Mouse (Mus musculus): ENCODE measurements around the gene Tmprss6. TPM values are rescaled to one million over a fixed set of nuclear protein-coding genes. Genes with fewer than 3 reads are reported as not detected.

Gene Tmprss6
- polyA plus RNA-seq, 1 experiment = 0.39 TPM

GRCm38 (mm10) chr15:78401921-78402320 lies 66.5 kb downstream of the Tmprss6 start:
- no peaks in the 10 kb centered on the region for H3K36me3 ChIP-seq (ENCODE audit: control insufficient read depth, insufficient read depth, low read length)
- TF ChIP-seq POLR2A (IDR thresholded peaks at IDR 0.05; ENCODE audit: control insufficient read depth, extremely low read depth, insufficient read depth, low read length, poor library complexity) (no peak), CTCF (IDR thresholded peaks at IDR 0.05; ENCODE audit: borderline replicate concordance, control insufficient read depth, extremely low read depth, insufficient read depth, low read length, poor library complexity) (no peak)
- no peak overlapping the region for H3K27ac ChIP-seq (ENCODE audit: control insufficient read depth, insufficient read depth, low read length)
- 76% methylated on average over 4 of the region's 4 CpGs for WGBS
- peaks cover 19% of the 10 kb centered on the region for H3K4me1 ChIP-seq (replicated peaks; ENCODE audit: control insufficient read depth, insufficient read depth, low read length)
- H3K27me3 ChIP-seq (ENCODE audit: control insufficient read depth, insufficient read depth, low read length) = no peaks in the 10 kb centered on the region
- no peak for DNase-seq
- no peak overlapping the region for H3K4me3 ChIP-seq (ENCODE audit: control insufficient read depth, insufficient read depth, low read length)

GRCm38 (mm10) chr15:78401345-78401744 lies 67.1 kb downstream of the Tmprss6 start:
- WGBS = 70% methylated on average over 6 of the region's 6 CpGs

GRCm38 (mm10) chr15:78395478-78395962 lies 72.9 kb downstream of the Tmprss6 start, which contains the start of gene Tex33:
Gene Tex33 (minus strand): TSS chr15:78395912.
- Histone ChIP-seq H3K4me1 (replicated peaks; ENCODE audit: control insufficient read depth, insufficient read depth, low read length) (peaks cover 6% of the 10 kb centered on the region), H3K36me3 (ENCODE audit: control insufficient read depth, insufficient read depth, low read length) (no peaks in the 10 kb centered on the region), H3K27me3 (ENCODE audit: control insufficient read depth, insufficient read depth, low read length) (no peaks in the 10 kb centered on the region), H3K4me3 (ENCODE audit: control insufficient read depth, insufficient read depth, low read length) (no peak within 1 kb of the TSS), H3K27ac (ENCODE audit: control insufficient read depth, insufficient read depth, low read length) (no peak within 1 kb of the TSS)
- no peak for DNase-seq
- 95% methylated on average over 8 of the region's 8 CpGs for WGBS
- TF ChIP-seq CTCF (IDR thresholded peaks at IDR 0.05; ENCODE audit: borderline replicate concordance, control insufficient read depth, extremely low read depth, insufficient read depth, low read length, poor library complexity) (no peak), POLR2A (IDR thresholded peaks at IDR 0.05; ENCODE audit: control insufficient read depth, extremely low read depth, insufficient read depth, low read length, poor library complexity) (no peak)

More at GRCm38 (mm10) chr15:78401345-78401744, 67.1 kb downstream of the Tmprss6 start:
- TF ChIP-seq POLR2A (IDR thresholded peaks at IDR 0.05; ENCODE audit: control insufficient read depth, extremely low read depth, insufficient read depth, low read length, poor library complexity) = no peak
- TF ChIP-seq CTCF (IDR thresholded peaks at IDR 0.05; ENCODE audit: borderline replicate concordance, control insufficient read depth, extremely low read depth, insufficient read depth, low read length, poor library complexity) = no peak
- no peak for DNase-seq
- Histone ChIP-seq H3K4me1 (replicated peaks; ENCODE audit: control insufficient read depth, insufficient read depth, low read length) (peaks cover 19% of the 10 kb centered on the region), H3K27ac (ENCODE audit: control insufficient read depth, insufficient read depth, low read length) (no peak overlapping the region), H3K4me3 (ENCODE audit: control insufficient read depth, insufficient read depth, low read length) (no peak overlapping the region), H3K36me3 (ENCODE audit: control insufficient read depth, insufficient read depth, low read length) (no peaks in the 10 kb centered on the region), H3K27me3 (ENCODE audit: control insufficient read depth, insufficient read depth, low read length) (no peaks in the 10 kb centered on the region)

DNA sequence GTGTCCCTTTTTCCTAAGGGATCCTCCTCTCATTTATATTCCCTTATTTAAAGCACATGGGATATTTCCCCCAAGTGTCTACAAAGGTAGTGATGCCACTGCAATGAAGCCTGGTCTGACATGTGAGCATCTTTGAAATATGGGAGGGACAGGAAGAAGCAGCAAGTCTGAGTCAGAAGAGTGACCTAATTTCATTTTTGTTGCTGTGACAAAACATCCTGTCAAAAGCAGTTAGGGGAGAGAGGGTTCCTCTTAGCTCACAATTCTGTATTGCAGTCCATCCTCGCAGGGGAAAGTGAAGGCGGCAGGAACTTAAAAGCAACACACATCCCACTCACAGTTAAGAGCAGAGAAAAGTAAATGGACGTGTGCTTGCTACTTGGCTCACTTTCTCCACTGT lies 77.6 kb downstream of the Tmprss6 start:
- peak overlapping the region; percentile 96 for H3K27ac ChIP-seq (ENCODE audit: control insufficient read depth, insufficient read depth, low read length)
- no peaks in the 10 kb centered on the region for H3K36me3 ChIP-seq (ENCODE audit: control insufficient read depth, insufficient read depth, low read length)
- peak; percentile 30 for DNase-seq
- no peak for TF ChIP-seq CTCF (IDR thresholded peaks at IDR 0.05; ENCODE audit: borderline replicate concordance, control insufficient read depth, extremely low read depth, insufficient read depth, low read length, poor library complexity)
- no peak for TF ChIP-seq POLR2A (IDR thresholded peaks at IDR 0.05; ENCODE audit: control insufficient read depth, extremely low read depth, insufficient read depth, low read length, poor library complexity)
- WGBS = 54% methylated on average over 3 of the region's 3 CpGs
- no peak overlapping the region for H3K4me3 ChIP-seq (ENCODE audit: control insufficient read depth, insufficient read depth, low read length)
- H3K4me1 ChIP-seq (replicated peaks; ENCODE audit: control insufficient read depth, insufficient read depth, low read length) = peaks cover 15% of the 10 kb centered on the region
- H3K27me3 ChIP-seq (ENCODE audit: control insufficient read depth, insufficient read depth, low read length) = no peaks in the 10 kb centered on the region

Other genes starting within 250 kb of the Tmprss6 start
- 17.6 and 27.9 TPM in 2 replicates for gene Ncf4, start 223.8 kb downstream of the Tmprss6 start, polyA plus RNA-seq (2012; rRNA removed)
- gene Csf2rb2, start 162.9 kb downstream of the Tmprss6 start, polyA plus RNA-seq (2012; rRNA removed) = 17.2 and 19.9 TPM in 2 replicates
- 35.0 and 38.3 TPM in 2 replicates for gene Csf2rb, start 142.9 kb downstream of the Tmprss6 start, polyA plus RNA-seq (2012; rRNA removed)
- gene Tex33, start 72.7 kb downstream of the Tmprss6 start, polyA plus RNA-seq (2012; rRNA removed) = 0.46 and 0.50 TPM in 2 replicates
- gene Tst, start 62.7 kb downstream of the Tmprss6 start, polyA plus RNA-seq (2012; rRNA removed) = 44.5 and 58.0 TPM in 2 replicates
- 188 and 195 TPM in 2 replicates for gene Mpst, start 62.2 kb downstream of the Tmprss6 start, polyA plus RNA-seq (2012; rRNA removed)
- gene Kctd17, start 40.1 kb downstream of the Tmprss6 start, polyA plus RNA-seq (2012; rRNA removed) = 77.8 and 78.0 TPM in 2 replicates
- 49.7 and 53.7 TPM in 2 replicates for gene Il2rb, start 26.6 kb upstream of the Tmprss6 start, polyA plus RNA-seq (2012; rRNA removed)
- gene C1qtnf6, start 62.8 kb upstream of the Tmprss6 start, polyA plus RNA-seq (2012; rRNA removed) = 12.5 and 13.5 TPM in 2 replicates
- 1.6 and 2.2 TPM in 2 replicates for gene Sstr3, start 76.1 kb upstream of the Tmprss6 start, polyA plus RNA-seq (2012; rRNA removed)
- 1,833 and 1,914 TPM in 2 replicates for gene Rac2, start 104.1 kb upstream of the Tmprss6 start, polyA plus RNA-seq (2012; rRNA removed)
- gene Cyth4, start 128.4 kb upstream of the Tmprss6 start, polyA plus RNA-seq (2012; rRNA removed) = 81.1 and 83.6 TPM in 2 replicates